Mouse (Mus musculus) testis, postnatal 14 days (tissue): ENCODE measurements around the gene Golga4.

Experiments used
- DNase-seq: peaks from one replicate; pipeline ENCODE4 v3.0.0; 2021; ENCODE audit warnings: low spot score

The Golga4 gene

GRCm38 (mm10) chr9:118523738-118524137 lies 17.7 kb downstream of the Golga4 start:
- no peak for DNase-seq

- no peak for DNase-seq
These were observed 21.0 kb downstream of the Golga4 start for GRCm38 (mm10) chr9:118527056-118527455.

GRCm38 (mm10) chr9:118529783-118530182 lies 23.7 kb downstream of the Golga4 start:
- no peak for DNase-seq

GRCm38 (mm10) chr9:118530679-118531078 lies 24.6 kb downstream of the Golga4 start:
- no peak for DNase-seq

GRCm38 (mm10) chr9:118532516-118533205 lies 26.6 kb downstream of the Golga4 start:
- DNase-seq: no peak

- DNase-seq: no peak
These were observed 30.9 kb downstream of the Golga4 start for GRCm38 (mm10) chr9:118536946-118537345.

- DNase-seq: no peak
These were observed 31.6 kb downstream of the Golga4 start for GRCm38 (mm10) chr9:118537463-118538339.

- no peak for DNase-seq
These were observed 35.8 kb downstream of the Golga4 start for GRCm38 (mm10) chr9:118541851-118542250.

GRCm38 (mm10) chr9:118545146-118545545 lies 39.1 kb downstream of the Golga4 start:
- no peak for DNase-seq

GRCm38 (mm10) chr9:118548651-118549050 lies 42.6 kb downstream of the Golga4 start:
- no peak for DNase-seq

- no peak for DNase-seq
These were observed 51.1 kb downstream of the Golga4 start for GRCm38 (mm10) chr9:118556951-118557780.

- no peak for DNase-seq
These were observed 57.3 kb downstream of the Golga4 start for GRCm38 (mm10) chr9:118563356-118563755.

- no peak for DNase-seq
These were observed 57.8 kb downstream of the Golga4 start for GRCm38 (mm10) chr9:118563866-118564265.

- DNase-seq: no peak
These were observed 58.6 kb downstream of the Golga4 start for GRCm38 (mm10) chr9:118564696-118565095.

GRCm38 (mm10) chr9:118569328-118569727 lies 63.3 kb downstream of the Golga4 start:
- DNase-seq: no peak

- DNase-seq: no peak
These were observed 64.8 kb downstream of the Golga4 start for GRCm38 (mm10) chr9:118570865-118571264.

- no peak for DNase-seq
These were observed 65.6 kb downstream of the Golga4 start for GRCm38 (mm10) chr9:118571701-118572100.

GRCm38 (mm10) chr9:118574911-118575310 lies 68.8 kb downstream of the Golga4 start:
- DNase-seq: no peak

- DNase-seq: no peak
These were observed 74.3 kb downstream of the Golga4 start for GRCm38 (mm10) chr9:118580371-118580770.

GRCm38 (mm10) chr9:118582757-118583156 lies 76.7 kb downstream of the Golga4 start:
- no peak for DNase-seq

- no peak for DNase-seq
These were observed 78.8 kb downstream of the Golga4 start for GRCm38 (mm10) chr9:118584838-118585237.

- no peak for DNase-seq
These were observed 79.9 kb downstream of the Golga4 start for GRCm38 (mm10) chr9:118585998-118586397.
